Mouse (Mus musculus) midbrain, embryonic 11.5 days (tissue): ENCODE measurements around the gene Mmp15. TPM values are rescaled to one million over a fixed set of nuclear protein-coding genes. Genes with fewer than 3 reads are reported as not detected.
"Not testable (repeated sequence)": the region's sequence is repeated elsewhere in the genome, so short reads cannot be mapped to it uniquely, and the experiment has no call there.

Experiments used
- ATAC-seq: fragments of 200-750 bp; cut with Nextera tagmentation; 2 replicates; pipeline ENCODE4 v1.8.0; 2017; ENCODE audit warnings: moderate TSS enrichment, moderate library complexity; ENCODE audit not compliant: low FRiP score
- DNase-seq: peaks from one replicate; pipeline ENCODE4 v3.0.0; 2015; ENCODE audit warnings: low spot score; ENCODE audit errors: missing footprints
- H3K27ac ChIP-seq: fragments of 300-500 bp; sonication (generic); 2 replicates; pipeline ENCODE4 v1.5.1; 2014; ENCODE audit warnings: low read depth, low read length
- H3K27me3 ChIP-seq: fragments of 300-500 bp; sonication (generic); 2 replicates; pipeline ENCODE4 v1.6.1; 2014; ENCODE audit warnings: mild to moderate bottlenecking, low read length, moderate library complexity, mixed read lengths; ENCODE audit not compliant: control insufficient read depth, insufficient read depth
- H3K36me3 ChIP-seq: fragments of 300-500 bp; sonication (generic); 2 replicates; pipeline ENCODE4 v1.6.1; 2014; ENCODE audit warnings: mild to moderate bottlenecking, low read length, moderate library complexity, mixed read lengths; ENCODE audit not compliant: control insufficient read depth, insufficient read depth
- H3K4me1 ChIP-seq: fragments of 300-500 bp; sonication (generic); 2 replicates; pipeline ENCODE4 v1.6.1; 2014; ENCODE audit warnings: low read length; ENCODE audit not compliant: control insufficient read depth, insufficient read depth
- H3K4me2 ChIP-seq: fragments of 300-500 bp; sonication (generic); 2 replicates; pipeline ENCODE4 v1.6.1; 2014; ENCODE audit warnings: mild to moderate bottlenecking, moderate library complexity
- H3K4me3 ChIP-seq: fragments of 300-500 bp; sonication (generic); 2 replicates; pipeline ENCODE4 v1.5.1; 2014; ENCODE audit warnings: low read depth, low read length
- H3K9ac ChIP-seq: fragments of 300-500 bp; sonication (generic); 2 replicates; pipeline ENCODE4 v1.6.1; 2014; ENCODE audit warnings: low read length
- H3K9me3 ChIP-seq: fragments of 300-500 bp; sonication (generic); 2 replicates; pipeline ENCODE4 v1.6.1; 2016; ENCODE audit warnings: low read length; ENCODE audit not compliant: control insufficient read depth
- WGBS: fragments of 180-500 bp; shearing (Covaris S2); extraction: QIAGEN DNeasy Blood & Tissue Kit; methylation state at CpG from one replicate; pipeline ENCODE4 v1.1.7; 2014; 5-methylcytosine and 5-hydroxymethylcytosine counted together
- polyA plus RNA-seq: library from polyadenylated mRNA; unstranded; fragments of >200 nt; fragmentation: Nextera tagmentation; extraction: Ambion mirVana; gene quantifications from 2 replicates; pipeline ENCODE4 v1.2.1, GENCODE M21; 2014

Mmp15 gene
- polyA plus RNA-seq, 1 experiment from 2014 or later: 13.5 TPM

GRCm38 (mm10) chr8:95369581-95370326, 17.7 kb downstream of the Mmp15 start:
- 54% methylated on average over 20 of the region's 20 CpGs for WGBS
- no peaks in the 10 kb centered on the region for H3K27me3 ChIP-seq
- H3K27ac ChIP-seq: no peak overlapping the region
- ATAC-seq (no peak), DNase-seq (no peak)
- no peaks in the 10 kb centered on the region for H3K4me1 ChIP-seq
- no peak overlapping the region for H3K9ac ChIP-seq
- H3K4me2 ChIP-seq: no peak overlapping the region
- no peaks in the 10 kb centered on the region for H3K9me3 ChIP-seq
- H3K4me3 ChIP-seq: no peak overlapping the region
- H3K36me3 ChIP-seq: peaks cover 7% of the 10 kb centered on the region; the same call in 1 of the 2 replicates

GRCm38 (mm10) chr8:95373389-95374002, 21.4 kb downstream of the Mmp15 start:
- Histone ChIP-seq H3K27ac (no peak overlapping the region), H3K9ac (no peak overlapping the region), H3K4me1 (no peaks in the 10 kb centered on the region), H3K9me3 (no peaks in the 10 kb centered on the region), H3K27me3 (no peaks in the 10 kb centered on the region), H3K4me2 (no peak overlapping the region), H3K4me3 (no peak overlapping the region), H3K36me3 (peaks cover 2% of the 10 kb centered on the region; the same call in 1 of the 2 replicates)
- no peak for DNase-seq
- 86% methylated on average over 12 of the region's 12 CpGs for WGBS
- ATAC-seq: no peak

- peaks cover 2% of the 10 kb centered on the region; the same call in 1 of the 2 replicates for H3K36me3 ChIP-seq
- no peak for DNase-seq
- WGBS: 92% methylated on average over 3 of the region's 3 CpGs
These were observed 22.4 kb downstream of the Mmp15 start for GRCm38 (mm10) chr8:95374429-95374828.

GRCm38 (mm10) chr8:95375374-95375930, 23.4 kb downstream of the Mmp15 start:
- Histone ChIP-seq H3K4me3 (no peak overlapping the region), H3K9ac (no peak overlapping the region), H3K27me3 (no peaks in the 10 kb centered on the region), H3K9me3 (no peaks in the 10 kb centered on the region), H3K27ac (no peak overlapping the region), H3K4me2 (no peak overlapping the region), H3K4me1 (no peaks in the 10 kb centered on the region), H3K36me3 (peaks cover 2% of the 10 kb centered on the region; the same call in 1 of the 2 replicates)
- ATAC-seq: no peak
- DNase-seq: peak; percentile 60
- WGBS: 84% methylated on average over 7 of the region's 7 CpGs

More at GRCm38 (mm10) chr8:95374429-95374828, 22.4 kb downstream of the Mmp15 start:
- no peak for ATAC-seq
- no peak overlapping the region for H3K4me2 ChIP-seq
- no peaks in the 10 kb centered on the region for H3K27me3 ChIP-seq
- H3K27ac ChIP-seq: no peak overlapping the region
- no peaks in the 10 kb centered on the region for H3K4me1 ChIP-seq
- no peaks in the 10 kb centered on the region for H3K9me3 ChIP-seq
- no peak overlapping the region for H3K4me3 ChIP-seq
- no peak overlapping the region for H3K9ac ChIP-seq

GRCm38 (mm10) chr8:95376309-95376999, 24.4 kb downstream of the Mmp15 start:
- ATAC-seq: 0 out of 2 replicates have a peak, but pooled peaks have one; percentile 33
- 84% methylated on average over 12 of the region's 12 CpGs for WGBS

GRCm38 (mm10) chr8:95377101-95377500, 25.0 kb downstream of the Mmp15 start:
- H3K27me3 ChIP-seq: no peaks in the 10 kb centered on the region
- peak; percentile 51 for DNase-seq
- H3K27ac ChIP-seq: no peak overlapping the region

More at GRCm38 (mm10) chr8:95376309-95376999, 24.4 kb downstream of the Mmp15 start:
- Histone ChIP-seq H3K4me1 (no peaks in the 10 kb centered on the region), H3K27ac (no peak overlapping the region), H3K4me3 (no peak overlapping the region), H3K9me3 (no peaks in the 10 kb centered on the region), H3K27me3 (no peaks in the 10 kb centered on the region), H3K9ac (no peak overlapping the region), H3K4me2 (no peak overlapping the region), H3K36me3 (peaks cover 2% of the 10 kb centered on the region; the same call in 1 of the 2 replicates)
- DNase-seq: peak; percentile 72

GRCm38 (mm10) chr8:95377863-95378291, 25.8 kb downstream of the Mmp15 start:
- no peak overlapping the region for H3K4me3 ChIP-seq
- no peak overlapping the region for H3K9ac ChIP-seq
- no peak overlapping the region for H3K27ac ChIP-seq
- H3K36me3 ChIP-seq: peaks cover 2% of the 10 kb centered on the region; the same call in 1 of the 2 replicates
- H3K27me3 ChIP-seq: no peaks in the 10 kb centered on the region
- no peaks in the 10 kb centered on the region for H3K9me3 ChIP-seq
- DNase-seq (no peak), ATAC-seq (no peak)
- 62% methylated on average over 7 of the region's 7 CpGs for WGBS
- no peak overlapping the region for H3K4me2 ChIP-seq
- no peaks in the 10 kb centered on the region for H3K4me1 ChIP-seq

More at GRCm38 (mm10) chr8:95377101-95377500, 25.0 kb downstream of the Mmp15 start:
- no peaks in the 10 kb centered on the region for H3K4me1 ChIP-seq
- H3K4me2 ChIP-seq: no peak overlapping the region
- WGBS: 90% methylated on average over 4 of the region's 4 CpGs
- no peak for ATAC-seq
- no peak overlapping the region for H3K4me3 ChIP-seq
- no peak overlapping the region for H3K9ac ChIP-seq
- H3K36me3 ChIP-seq: peaks cover 2% of the 10 kb centered on the region; the same call in 1 of the 2 replicates
- no peaks in the 10 kb centered on the region for H3K9me3 ChIP-seq

GRCm38 (mm10) chr8:95378928-95379327, 26.9 kb downstream of the Mmp15 start:
- DNase-seq: peak; percentile 51
- not testable (repeated sequence) for H3K4me1 ChIP-seq
- 97% methylated on average over 11 of the region's 11 CpGs for WGBS

More at GRCm38 (mm10) chr8:95378928-95379327, 26.9 kb downstream of the Mmp15 start:
- not testable (repeated sequence) for H3K4me2 ChIP-seq, H3K9me3 ChIP-seq, H3K27ac ChIP-seq, H3K4me3 ChIP-seq, H3K9ac ChIP-seq, ATAC-seq, H3K36me3 ChIP-seq, H3K27me3 ChIP-seq
